Mouse (Mus musculus) MEL (cell line): ENCODE results near the gene Kdelc1. TPM values are rescaled to one million over a fixed set of nuclear protein-coding genes. Genes with fewer than 3 reads are reported as not detected.

ENCODE experiments used
- DNase-seq: peaks from one replicate; pipeline ENCODE4 v3.0.0; 2011; ENCODE audit warnings: low read depth, low spot score
- H3K27ac ChIP-seq: 2 replicates; pipeline ENCODE4 v1.5.1; 2012; ENCODE audit warnings: low read depth, mild to moderate bottlenecking, control low read depth, low read length, moderate library complexity; ENCODE audit not compliant: control insufficient read depth
- H3K27me3 ChIP-seq, 2 experiments: fragments of 150-350 bp in 1 of 2; sonication (generic) in 1 of 2; 2 replicates each; pipeline ENCODE4 v1.6.1; 2012; ENCODE audit warnings: low read length in 2 of 2, mild to moderate bottlenecking in 2 of 2, improper control_type of control experiment in 1 of 2, moderate library complexity in 1 of 2; ENCODE audit not compliant: insufficient read depth in 2 of 2, control insufficient read depth in 1 of 2
- H3K36me3 ChIP-seq, 2 experiments: 2 replicates each; pipeline ENCODE4 v1.6.1; 2012 to 2014; ENCODE audit warnings: low read length in 2 of 2, improper control_type of control experiment in 1 of 2, inconsistent platforms in 1 of 2, mild to moderate bottlenecking in 1 of 2; ENCODE audit not compliant: insufficient read depth in 2 of 2, control insufficient read depth in 1 of 2
- H3K4me1 ChIP-seq, 2 experiments: fragments of 150-350 bp in 1 of 2; sonication (generic) in 1 of 2; 2 replicates each; pipeline ENCODE4 v1.6.1; 2012; ENCODE audit warnings: low read length in 2 of 2, improper control_type of control experiment in 1 of 2, mild to moderate bottlenecking in 1 of 2; ENCODE audit not compliant: insufficient read depth in 2 of 2, control insufficient read depth in 1 of 2
- H3K4me3 ChIP-seq, 2 experiments: fragments of 150-350 bp in 1 of 2; sonication (generic) in 1 of 2; 2 replicates each; pipeline ENCODE4 v1.5.1; 2012; ENCODE audit warnings: low read depth in 2 of 2, low read length in 2 of 2, mild to moderate bottlenecking in 2 of 2, moderate library complexity in 2 of 2, control low read depth in 1 of 2, improper control_type of control experiment in 1 of 2; ENCODE audit not compliant: control insufficient read depth in 1 of 2, insufficient read depth in 1 of 2
- H3K79me2 ChIP-seq: 2 replicates; pipeline ENCODE4 v1.6.1; 2012; ENCODE audit warnings: mild to moderate bottlenecking, low read length, moderate library complexity; ENCODE audit not compliant: control insufficient read depth, poor library complexity, insufficient read depth
- H3K9ac ChIP-seq: 2 replicates; pipeline ENCODE4 v1.6.1; 2012; ENCODE audit warnings: low read depth, mild to moderate bottlenecking, control low read depth, low read length, moderate library complexity; ENCODE audit not compliant: control insufficient read depth, poor library complexity, severe bottlenecking
- H3K9me3 ChIP-seq: fragments of 150-350 bp; sonication (generic); replicated peaks from 2 replicates; pipeline ENCODE4 v1.6.1; 2012; ENCODE audit warnings: mild to moderate bottlenecking, low read length, improper control_type of control experiment, moderate library complexity; ENCODE audit not compliant: insufficient read depth
- BHLHE40 ChIP-seq: IDR thresholded peaks from 2 replicates; pipeline ENCODE4 v1.6.1; 2012; ENCODE audit warnings: low read depth, mild to moderate bottlenecking, inconsistent platforms, low read length, improper control_type of control experiment, borderline replicate concordance
- CHD1 ChIP-seq: IDR thresholded peaks from 2 replicates; pipeline ENCODE4 v1.6.1; 2012; ENCODE audit warnings: low read depth, mild to moderate bottlenecking, inconsistent platforms, low read length, improper control_type of control experiment
- CHD2 ChIP-seq: IDR thresholded peaks from 2 replicates; pipeline ENCODE4 v1.6.1; 2011; ENCODE audit warnings: low read length, improper control_type of control experiment
- CTCF ChIP-seq, 3 experiments: IDR thresholded peaks in 2 of 3; conservative IDR thresholded peaks in 1 of 3; 2 replicates each; pipeline ENCODE4 v1.5.1; 2011 to 2012; ENCODE audit warnings: low read length in 3 of 3, low read depth in 2 of 3, mild to moderate bottlenecking in 2 of 3, improper control_type of control experiment in 1 of 3, inconsistent platforms in 1 of 3, mixed read lengths in 1 of 3, moderate library complexity in 1 of 3; ENCODE audit not compliant: control insufficient read depth in 1 of 3, insufficient read depth in 1 of 3, poor library complexity in 1 of 3, severe bottlenecking in 1 of 3
- E2F4 ChIP-seq: IDR thresholded peaks from 2 replicates; pipeline ENCODE4 v1.6.1; 2011; ENCODE audit warnings: low read depth, low read length, improper control_type of control experiment, borderline replicate concordance
- ELF1 ChIP-seq: IDR thresholded peaks from 2 replicates; pipeline ENCODE4 v1.6.1; 2014; ENCODE audit warnings: low read depth, mild to moderate bottlenecking, inconsistent platforms, low read length, improper control_type of control experiment, moderate library complexity
- EP300 ChIP-seq, 2 experiments: IDR thresholded peaks; 2 replicates each; pipeline ENCODE4 v1.6.1; 2011; ENCODE audit warnings: improper control_type of control experiment in 2 of 2, low read length in 2 of 2, low read depth in 1 of 2, mild to moderate bottlenecking in 1 of 2
- GATA1 ChIP-seq: IDR thresholded peaks from 2 replicates; pipeline ENCODE4 v1.6.1; 2011; ENCODE audit warnings: low read depth, low read length, improper control_type of control experiment
- HCFC1 ChIP-seq: IDR thresholded peaks from 2 replicates; pipeline ENCODE4 v1.6.1; 2012; ENCODE audit warnings: low read depth, mild to moderate bottlenecking, inconsistent platforms, low read length, improper control_type of control experiment, moderate library complexity
- JUND ChIP-seq: IDR thresholded peaks from 2 replicates; pipeline ENCODE4 v1.6.1; 2011; ENCODE audit warnings: low read depth, mild to moderate bottlenecking, improper control_type of control experiment, low read length
- KAT2A ChIP-seq: conservative IDR thresholded peaks from 2 replicates; pipeline ENCODE4 v1.6.1; 2012; ENCODE audit warnings: low read depth, low read length, improper control_type of control experiment, inconsistent platforms
- MAFK ChIP-seq: IDR thresholded peaks from 2 replicates; pipeline ENCODE4 v1.6.1; 2011; ENCODE audit warnings: low read depth, mild to moderate bottlenecking, low read length, improper control_type of control experiment, borderline replicate concordance
- MAX ChIP-seq: IDR thresholded peaks from 2 replicates; pipeline ENCODE4 v1.6.1; 2011; ENCODE audit warnings: low read length, improper control_type of control experiment
- MAZ ChIP-seq: IDR thresholded peaks from 2 replicates; pipeline ENCODE4 v1.6.1; 2012; ENCODE audit warnings: low read depth, mild to moderate bottlenecking, inconsistent platforms, low read length, improper control_type of control experiment
- MEF2A ChIP-seq: IDR thresholded peaks from 2 replicates; pipeline ENCODE4 v1.6.1; 2014; ENCODE audit warnings: low read depth, mild to moderate bottlenecking, inconsistent platforms, low read length, improper control_type of control experiment; ENCODE audit not compliant: poor library complexity, insufficient replicate concordance, severe bottlenecking; ENCODE audit errors: extremely low read depth
- MXI1 ChIP-seq: IDR thresholded peaks from 2 replicates; pipeline ENCODE4 v1.6.1; 2011; ENCODE audit warnings: mild to moderate bottlenecking, low read depth, low read length, improper control_type of control experiment
- MYB ChIP-seq: IDR thresholded peaks from 2 replicates; pipeline ENCODE4 v1.6.1; 2011; ENCODE audit warnings: mild to moderate bottlenecking, low read depth, low read length, improper control_type of control experiment
- MYC ChIP-seq: IDR thresholded peaks from 2 replicates; pipeline ENCODE4 v1.6.1; 2011; ENCODE audit warnings: low read depth, mild to moderate bottlenecking, low read length, improper control_type of control experiment, moderate library complexity
- NELFE ChIP-seq: IDR thresholded peaks from 2 replicates; pipeline ENCODE4 v1.6.1; 2011; ENCODE audit warnings: low read depth, low read length, improper control_type of control experiment
- NRF1 ChIP-seq: IDR thresholded peaks from 2 replicates; pipeline ENCODE4 v1.6.1; 2014; ENCODE audit warnings: low read depth, mild to moderate bottlenecking, inconsistent platforms, low read length, improper control_type of control experiment, moderate library complexity; ENCODE audit not compliant: poor library complexity, insufficient read depth, severe bottlenecking
- POLR2AphosphoS2 ChIP-seq: IDR thresholded peaks from 2 replicates; pipeline ENCODE4 v1.6.1; 2011; ENCODE audit warnings: low read length, improper control_type of control experiment
- POLR2AphosphoS5 ChIP-seq: IDR thresholded peaks from 2 replicates; pipeline ENCODE4 v1.6.1; 2012; ENCODE audit warnings: low read depth, borderline replicate concordance, mild to moderate bottlenecking, inconsistent platforms, low read length, moderate library complexity, mixed read lengths
- RAD21 ChIP-seq: IDR thresholded peaks from 2 replicates; pipeline ENCODE4 v1.6.1; 2011; ENCODE audit warnings: mild to moderate bottlenecking, low read depth, low read length, improper control_type of control experiment
- RCOR1 ChIP-seq: IDR thresholded peaks from 2 replicates; pipeline ENCODE4 v1.6.1; 2012; ENCODE audit warnings: low read depth, mild to moderate bottlenecking, inconsistent platforms, low read length, improper control_type of control experiment
- SIN3A ChIP-seq: IDR thresholded peaks from 2 replicates; pipeline ENCODE4 v1.6.1; 2012; ENCODE audit warnings: low read length, improper control_type of control experiment, inconsistent platforms
- TAL1 ChIP-seq: IDR thresholded peaks from 2 replicates; pipeline ENCODE4 v1.6.1; 2012; ENCODE audit warnings: mild to moderate bottlenecking, inconsistent platforms, low read length, moderate library complexity, mixed read lengths
- TBP ChIP-seq: IDR thresholded peaks from 2 replicates; pipeline ENCODE4 v1.8.0; 2011; ENCODE audit warnings: low read depth, low read length, improper control_type of control experiment
- TCF12 ChIP-seq: IDR thresholded peaks from 2 replicates; pipeline ENCODE4 v1.6.1; 2014; ENCODE audit warnings: low read depth, mild to moderate bottlenecking, inconsistent platforms, low read length, improper control_type of control experiment, moderate library complexity
- UBTF ChIP-seq: IDR thresholded peaks from 2 replicates; pipeline ENCODE4 v1.6.1; 2012; ENCODE audit warnings: low read depth, mild to moderate bottlenecking, inconsistent platforms, low read length, improper control_type of control experiment, moderate library complexity, borderline replicate concordance; ENCODE audit not compliant: insufficient read depth
- USF1 ChIP-seq: IDR thresholded peaks from 2 replicates; pipeline ENCODE4 v1.6.1; 2014; ENCODE audit warnings: low read depth, mild to moderate bottlenecking, inconsistent platforms, low read length, improper control_type of control experiment, moderate library complexity
- USF2 ChIP-seq, 2 experiments: IDR thresholded peaks; 2 replicates each; pipeline ENCODE4 v1.6.1; 2011 to 2012; ENCODE audit warnings: improper control_type of control experiment in 2 of 2, low read length in 2 of 2, borderline replicate concordance in 1 of 2, inconsistent platforms in 1 of 2, low read depth in 1 of 2, mild to moderate bottlenecking in 1 of 2; ENCODE audit not compliant: insufficient read depth in 1 of 2
- ZC3H11A ChIP-seq: IDR thresholded peaks from 2 replicates; pipeline ENCODE4 v1.6.1; 2012; ENCODE audit warnings: low read depth, mild to moderate bottlenecking, inconsistent platforms, low read length, improper control_type of control experiment
- ZKSCAN1 ChIP-seq: IDR thresholded peaks from 2 replicates; pipeline ENCODE4 v1.6.1; 2012; ENCODE audit warnings: low read depth, mild to moderate bottlenecking, inconsistent platforms, low read length, improper control_type of control experiment, moderate library complexity
- ZMIZ1 ChIP-seq: IDR thresholded peaks from 2 replicates; pipeline ENCODE4 v1.6.1; 2012; ENCODE audit warnings: low read depth, mild to moderate bottlenecking, inconsistent platforms, low read length, improper control_type of control experiment, moderate library complexity
- ZNF384 ChIP-seq: IDR thresholded peaks from 2 replicates; pipeline ENCODE4 v1.6.1; 2012; ENCODE audit warnings: low read depth, mild to moderate bottlenecking, inconsistent platforms, low read length, improper control_type of control experiment
- polyA plus RNA-seq, 2 experiments: library from polyadenylated mRNA; stranded (reverse) in 1 of 2; unstranded in 1 of 2; fragments of >175 nt in 1 of 2; fragments of >200 nt in 1 of 2; gene quantifications; 2 replicates each; pipeline versions ENCODE4 v1.2.1 to v1.2.4; 2012; ENCODE audit warnings: low replicate concordance in 2 of 2, low read depth in 1 of 2; ENCODE audit not compliant: insufficient read length in 2 of 2, insufficient read depth in 1 of 2, missing spikeins in 1 of 2
- total RNA-seq: library from RNA; depleted of rRNA; stranded (reverse); fragments of 300-350 nt; gene quantifications from 2 replicates; pipeline ENCODE4 v1.2.3, GENCODE M21; 2012; rRNA removed

The Kdelc1 gene
- total RNA-seq (16.7 and 17.6 TPM in 2 replicates), polyA plus RNA-seq (10 to 100 TPM in 1 of 2 experiments, not detected in 1; 28.7 TPM)

- Histone ChIP-seq H3K27ac (peak within 1 kb of the TSS; percentile 76), H3K27me3 (no peaks in the 10 kb centered on the region), H3K4me3 (peak within 1 kb of the TSS; percentile 78 to 99), H3K36me3 (peaks cover 4 to 7% of the 10 kb centered on the region in 2 experiments), H3K9ac (peak within 1 kb of the TSS; percentile 94), H3K9me3 (no peaks in the 10 kb centered on the region), H3K4me1 (peaks cover 2 to 6% of the 10 kb centered on the region in 2 experiments; a peak in 3 of 4 replicates), H3K79me2 (peaks cover 16% of the 10 kb centered on the region)
- DNase-seq: peak; percentile 98
- TF ChIP-seq HCFC1: peak; percentile 97
- TF ChIP-seq KAT2A: peak; percentile 97
- TF ChIP-seq CHD1: no peak
- no peak for TF ChIP-seq JUND
- TF ChIP-seq USF2 (IDR thresholded peaks at IDR 0.05; ENCODE audit: borderline replicate concordance in 1 of 2, insufficient read depth in 1 of 2, low read depth in 1 of 2, low read length in 2 of 2): no peak
- no peak for TF ChIP-seq TAL1
- TF ChIP-seq TCF12: peak; percentile 29; the same call in 1 of the 2 replicates
- TF ChIP-seq E2F4: peak; percentile 55; the same call in 1 of the 2 replicates
- TF ChIP-seq MAFK: no peak
- peak; percentile 84 for TF ChIP-seq MAX
- TF ChIP-seq ELF1: peak; percentile 83
- 0 out of 2 replicates have a peak, but pooled peaks have one; percentile 26 for TF ChIP-seq ZMIZ1
- TF ChIP-seq MAZ: no peak
- TF ChIP-seq ZNF384: no peak
- peak; percentile 44; the same call in 1 of the 2 replicates for TF ChIP-seq NRF1
- TF ChIP-seq POLR2AphosphoS2: peak; percentile 71
- peak; percentile 67 for TF ChIP-seq MYC
- TF ChIP-seq MEF2A: no peak
- no peak for TF ChIP-seq CTCF (IDR thresholded peaks at IDR 0.05 in 2 of 3, conservative IDR thresholded peaks at IDR 0.05 in 1 of 3; ENCODE audit: control insufficient read depth in 1 of 3, insufficient read depth in 1 of 3, low read depth in 2 of 3, low read length in 3 of 3, poor library complexity in 1 of 3, severe bottlenecking in 1 of 3)
- no peak; a peak in 1 of 4 replicates for TF ChIP-seq EP300 (IDR thresholded peaks at IDR 0.05; ENCODE audit: low read depth in 1 of 2, low read length in 2 of 2)
- TF ChIP-seq RCOR1: no peak
- TF ChIP-seq BHLHE40: no peak
- TF ChIP-seq RAD21: no peak
- TF ChIP-seq USF1: peak; percentile 74
- peak; percentile 77 for TF ChIP-seq TBP
- TF ChIP-seq CHD2: peak; percentile 85
- TF ChIP-seq GATA1: no peak
- peak; percentile 73 for TF ChIP-seq NELFE
- no peak for TF ChIP-seq UBTF
- no peak for TF ChIP-seq POLR2AphosphoS5
- peak; percentile 84 for TF ChIP-seq SIN3A
- TF ChIP-seq MYB: no peak
- TF ChIP-seq ZKSCAN1: no peak
- TF ChIP-seq MXI1: peak; percentile 97
- no peak for TF ChIP-seq ZC3H11A
Observed at GRCm38 (mm10) chr1:44118239-44119054, at the start of gene Kdelc1, which contains the start of gene Bivm. Kdelc1 (minus strand) TSS chr1:44118808. Bivm (plus strand) TSS chr1:44118957.
